Mouse (Mus musculus) kidney, postnatal 0 days (tissue): ENCODE measurements around the gene Luzp1. TPM values are rescaled to one million over a fixed set of nuclear protein-coding genes. Genes with fewer than 3 reads are reported as not detected.

ENCODE experiments used
- ATAC-seq: fragments of 200-750 bp; cut with Nextera tagmentation; replicated peaks from 2 replicates; pipeline ENCODE4 v1.8.0; 2017; ENCODE audit warnings: low read depth, moderate number of reproducible peaks, moderate TSS enrichment, moderate library complexity; ENCODE audit not compliant: low FRiP score
- DNase-seq: peaks from one replicate; pipeline ENCODE4 v3.0.0-alpha.2; 2016; ENCODE audit warnings: low spot score
- H3K27ac ChIP-seq: fragments of 300-500 bp; sonication (generic); 2 replicates; pipeline ENCODE4 v1.5.1; 2014; ENCODE audit warnings: mild to moderate bottlenecking
- H3K27me3 ChIP-seq: fragments of 300-500 bp; sonication (generic); 2 replicates; pipeline ENCODE4 v1.6.1; 2014; ENCODE audit warnings: low read length, mixed read lengths; ENCODE audit not compliant: insufficient read depth
- H3K36me3 ChIP-seq: fragments of 300-500 bp; sonication (generic); 2 replicates; pipeline ENCODE4 v1.6.1; 2014; ENCODE audit warnings: low read length, mixed read lengths; ENCODE audit not compliant: insufficient read depth
- H3K4me1 ChIP-seq: fragments of 300-500 bp; sonication (generic); replicated peaks from 2 replicates; pipeline ENCODE4 v1.6.1; 2014; ENCODE audit warnings: antibody characterized with exemption, low read length, mixed read lengths; ENCODE audit not compliant: insufficient read depth
- H3K4me2 ChIP-seq: fragments of 300-500 bp; sonication (generic); 2 replicates; pipeline ENCODE4 v1.6.1; 2014; ENCODE audit warnings: mild to moderate bottlenecking, low read length, moderate library complexity, mixed read lengths
- H3K4me3 ChIP-seq: fragments of 300-500 bp; sonication (generic); replicated peaks from 2 replicates; pipeline ENCODE4 v1.5.1; 2014; ENCODE audit warnings: low read depth, low read length
- H3K9ac ChIP-seq: fragments of 300-500 bp; sonication (generic); 2 replicates; pipeline ENCODE4 v1.6.1; 2014; ENCODE audit warnings: low read depth, low read length
- H3K9me3 ChIP-seq: fragments of 300-500 bp; sonication (generic); replicated peaks from 2 replicates; pipeline ENCODE4 v1.6.1; 2016; ENCODE audit warnings: low read length, inconsistent platforms, mixed read lengths
- CTCF ChIP-seq: IDR thresholded peaks from 2 replicates; pipeline ENCODE4 v1.5.1; 2016; ENCODE audit warnings: antibody characterized with exemption, low read depth, mild to moderate bottlenecking, moderate library complexity
- WGBS: fragments of 180-500 bp; shearing (Covaris S2); extraction: QIAGEN DNeasy Blood & Tissue Kit; methylation state at CpG from one replicate; pipeline ENCODE4 v1.1.7; 2014; 5-methylcytosine and 5-hydroxymethylcytosine counted together
- polyA plus RNA-seq: library from polyadenylated mRNA; unstranded; fragments of >200 nt; fragmentation: Nextera tagmentation; extraction: Ambion mirVana; gene quantifications from 2 replicates; pipeline ENCODE4 v1.2.1, GENCODE M21; 2015

Luzp1 gene
- polyA plus RNA-seq, 1 experiment from 2014 or later, result 111 TPM

GRCm38 (mm10) chr4:136595221-136595620 lies 125.7 kb downstream of the Luzp1 start:
- no peak overlapping the region for H3K4me2 ChIP-seq
- no peaks in the 10 kb centered on the region for H3K36me3 ChIP-seq
- no peaks in the 10 kb centered on the region for H3K9me3 ChIP-seq
- ATAC-seq, result no peak
- no peaks in the 10 kb centered on the region for H3K27me3 ChIP-seq
- no peak for TF ChIP-seq CTCF
- H3K9ac ChIP-seq, result no peak overlapping the region
- no peak overlapping the region for H3K27ac ChIP-seq
- peak; percentile 41 for DNase-seq
- peaks cover 5% of the 10 kb centered on the region for H3K4me1 ChIP-seq
- 55% methylated on average over 6 of the region's 6 CpGs for WGBS
- no peak overlapping the region for H3K4me3 ChIP-seq

- ATAC-seq (no peak), DNase-seq (no peak)
- no peak overlapping the region for H3K27ac ChIP-seq
- peaks cover 11% of the 10 kb centered on the region for H3K4me1 ChIP-seq
- H3K4me3 ChIP-seq, result no peak overlapping the region
- H3K9me3 ChIP-seq, result no peaks in the 10 kb centered on the region
- 87% methylated on average over 7 of the region's 7 CpGs for WGBS
- H3K27me3 ChIP-seq, result no peaks in the 10 kb centered on the region
- no peak for TF ChIP-seq CTCF
- H3K4me2 ChIP-seq, result no peak overlapping the region
- H3K36me3 ChIP-seq, result no peaks in the 10 kb centered on the region
- H3K9ac ChIP-seq, result no peak overlapping the region
Measured at GRCm38 (mm10) chr4:136598268-136598876, 128.8 kb downstream of the Luzp1 start.

GRCm38 (mm10) chr4:136599869-136600268 lies 130.3 kb downstream of the Luzp1 start:
- Histone ChIP-seq H3K9ac (no peak overlapping the region), H3K36me3 (no peaks in the 10 kb centered on the region), H3K4me2 (no peak overlapping the region), H3K27ac (no peak overlapping the region), H3K4me1 (peaks cover 6% of the 10 kb centered on the region), H3K27me3 (no peaks in the 10 kb centered on the region), H3K4me3 (no peak overlapping the region), H3K9me3 (no peaks in the 10 kb centered on the region)
- DNase-seq (no peak), ATAC-seq (no peak)
- TF ChIP-seq CTCF, result peak; percentile 34; the same call in 1 of the 2 replicates
- WGBS, result over 99% methylated on average over 3 of the region's 3 CpGs

GRCm38 (mm10) chr4:136600536-136600935 lies 131.0 kb downstream of the Luzp1 start:
- Histone ChIP-seq H3K4me2 (peak overlapping the region; percentile 56), H3K9me3 (no peaks in the 10 kb centered on the region), H3K4me3 (no peak overlapping the region), H3K27ac (no peak overlapping the region), H3K9ac (no peak overlapping the region), H3K4me1 (peaks cover 6% of the 10 kb centered on the region), H3K36me3 (no peaks in the 10 kb centered on the region), H3K27me3 (no peaks in the 10 kb centered on the region)
- ATAC-seq (no peak), DNase-seq (no peak)
- 70% methylated on average over 2 of the region's 2 CpGs for WGBS
- no peak for TF ChIP-seq CTCF

- H3K27ac ChIP-seq, result peak overlapping the region; percentile 91
- no peaks in the 10 kb centered on the region for H3K36me3 ChIP-seq
- H3K4me1 ChIP-seq, result peaks cover 6% of the 10 kb centered on the region
- ATAC-seq (no peak), DNase-seq (peak; percentile 35)
- no peaks in the 10 kb centered on the region for H3K27me3 ChIP-seq
- WGBS, result 3% methylated on average over 13 of the region's 13 CpGs
- H3K4me3 ChIP-seq, result peak overlapping the region; percentile 97
- TF ChIP-seq CTCF, result no peak
- H3K4me2 ChIP-seq, result peak overlapping the region; percentile 56
- no peaks in the 10 kb centered on the region for H3K9me3 ChIP-seq
- H3K9ac ChIP-seq, result peak overlapping the region; percentile 99
Measured at GRCm38 (mm10) chr4:136601476-136601875, 131.9 kb downstream of the Luzp1 start.

GRCm38 (mm10) chr4:136602018-136602554 lies 132.5 kb downstream of the Luzp1 start:
- 1% methylated on average over 62 of the region's 68 CpGs for WGBS
- peak; percentile 55 for DNase-seq
- no peak for TF ChIP-seq CTCF
- no peaks in the 10 kb centered on the region for H3K36me3 ChIP-seq
- H3K9me3 ChIP-seq, result no peaks in the 10 kb centered on the region
- peak overlapping the region; percentile 97 for H3K4me3 ChIP-seq
- peak overlapping the region; percentile 56 for H3K4me2 ChIP-seq
- peaks cover 6% of the 10 kb centered on the region for H3K4me1 ChIP-seq
- H3K9ac ChIP-seq, result peak overlapping the region; percentile 99
- H3K27ac ChIP-seq, result peak overlapping the region; percentile 91
- peak; percentile 70 for ATAC-seq
- no peaks in the 10 kb centered on the region for H3K27me3 ChIP-seq
